Mouse (Mus musculus) liver (tissue): ENCODE data around the gene 2610318N02Rik.

ENCODE experiments used
- DNase-seq: peaks from one replicate; pipeline ENCODE4 v3.0.0-alpha.2; 2020; ENCODE audit warnings: mixed read lengths

The 2610318N02Rik gene

DNA sequence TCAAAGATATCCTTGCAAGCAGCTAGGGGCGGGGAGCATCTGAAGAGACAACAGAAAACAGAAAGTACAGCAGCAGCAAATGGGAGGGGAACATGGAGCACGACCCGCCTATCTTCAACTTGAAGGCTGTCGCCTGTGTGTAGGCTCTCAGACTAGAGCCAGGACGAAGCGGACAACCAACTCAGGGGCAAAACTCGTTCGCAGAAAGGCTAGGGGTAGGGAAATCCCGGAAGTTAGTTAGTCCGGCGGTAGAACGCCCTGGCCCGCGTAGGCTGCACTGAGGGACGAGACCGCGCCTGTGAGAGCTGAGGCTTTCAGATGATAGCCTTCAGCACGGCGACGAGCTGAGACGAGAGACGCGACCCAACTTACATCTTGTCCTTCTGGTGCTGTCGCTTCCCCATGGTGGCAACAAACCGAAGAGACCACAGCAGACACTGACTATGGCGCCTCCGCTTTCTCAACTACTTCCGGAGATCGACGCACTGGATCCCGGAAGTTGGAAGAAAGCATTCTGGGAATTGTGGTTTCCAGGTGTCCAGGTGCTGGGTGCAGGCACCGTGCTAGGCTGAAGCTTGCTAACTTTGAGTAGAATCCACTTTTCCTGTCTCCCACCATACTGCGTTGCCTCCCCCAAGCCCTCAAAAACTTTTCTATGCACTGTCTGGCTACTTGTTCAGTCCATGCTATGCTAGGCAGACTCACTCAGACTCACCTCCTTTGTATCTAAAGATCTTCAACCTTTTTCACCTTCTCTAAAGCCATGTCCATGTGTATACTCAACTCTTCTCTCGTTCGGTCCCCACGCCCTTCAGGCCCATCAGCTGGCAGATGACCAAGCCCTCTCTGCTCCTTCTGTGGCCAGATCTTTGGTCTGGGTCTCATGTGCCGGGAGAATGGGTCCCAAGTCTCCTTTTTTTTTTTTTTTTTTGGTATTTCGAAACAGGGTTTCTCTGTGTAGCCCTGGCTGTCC, 13.9 kb downstream of the 2610318N02Rik start, which contains the start of gene Ppil2:
TSS of gene Ppil2 (minus strand) at position 487 of the 973 bp plus-strand sequence.
- DNase-seq: peak; percentile 73

DNA sequence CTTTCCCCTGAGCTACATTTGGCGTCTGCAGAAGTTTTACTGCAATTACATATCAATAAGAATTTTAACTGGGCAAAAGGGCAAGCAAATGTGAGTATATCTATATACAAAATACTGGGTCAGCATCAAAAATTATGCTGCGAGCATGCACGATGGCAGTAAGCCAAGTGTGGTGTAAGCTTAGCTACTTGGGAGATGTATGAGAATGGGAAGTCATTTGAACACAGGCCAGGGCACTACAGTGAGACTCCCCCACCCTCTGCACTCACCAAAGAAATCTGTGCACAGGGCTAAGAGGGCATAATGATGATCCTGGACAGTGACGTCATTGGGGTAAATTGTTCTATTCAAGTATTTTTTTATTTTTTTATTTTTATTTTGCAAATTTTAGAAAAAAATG, 20.4 kb downstream of the 2610318N02Rik start:
- DNase-seq: no peak

DNA sequence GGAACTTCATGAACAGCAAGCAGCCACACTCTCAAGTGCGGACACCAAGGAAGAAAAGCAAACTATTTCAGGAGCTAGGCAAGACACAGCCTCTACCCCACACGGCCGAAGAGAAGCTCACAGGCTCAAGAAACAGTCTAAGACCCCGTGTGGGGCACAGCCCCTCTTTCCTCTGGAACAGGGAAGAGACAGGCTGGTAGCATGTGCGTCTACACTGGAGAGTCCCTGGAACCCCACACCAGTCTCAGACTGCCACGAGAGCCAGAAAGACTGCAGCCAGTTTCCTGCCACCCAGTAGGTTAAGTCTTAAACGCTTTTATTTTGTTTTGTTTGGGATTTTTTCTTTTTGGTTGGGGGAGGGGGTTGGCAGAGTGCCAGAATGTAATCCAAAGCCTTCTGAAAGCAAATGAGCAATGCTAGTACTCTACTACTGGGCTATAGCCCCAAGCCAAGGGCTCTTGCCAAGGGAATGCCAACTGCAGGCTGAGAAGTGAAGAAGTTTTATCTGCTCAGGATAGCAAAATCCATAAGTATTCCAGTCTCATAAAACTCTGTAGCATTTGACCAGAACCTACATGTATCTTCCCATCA, 22.2 kb downstream of the 2610318N02Rik start:
- no peak for DNase-seq

DNA sequence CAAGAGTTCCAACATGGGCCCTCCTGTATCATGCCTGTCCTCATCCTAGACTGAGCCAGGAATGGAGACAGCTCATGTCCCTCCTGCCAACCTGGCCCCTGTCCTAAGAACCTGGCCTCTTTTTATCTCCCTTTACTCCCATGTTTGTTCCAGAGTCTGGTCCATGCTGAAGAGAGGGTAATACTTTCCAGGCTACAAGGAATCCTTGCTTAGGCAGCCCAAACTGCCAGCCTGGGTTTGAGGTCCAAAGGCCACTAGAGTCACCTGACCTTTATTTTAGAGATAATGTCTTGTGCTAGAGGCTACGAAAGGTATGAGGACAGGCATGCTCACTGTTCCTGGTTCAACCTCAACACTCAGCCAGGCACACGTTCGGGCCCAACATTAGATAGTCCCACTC, 28.0 kb downstream of the 2610318N02Rik start:
- DNase-seq: no peak

DNA sequence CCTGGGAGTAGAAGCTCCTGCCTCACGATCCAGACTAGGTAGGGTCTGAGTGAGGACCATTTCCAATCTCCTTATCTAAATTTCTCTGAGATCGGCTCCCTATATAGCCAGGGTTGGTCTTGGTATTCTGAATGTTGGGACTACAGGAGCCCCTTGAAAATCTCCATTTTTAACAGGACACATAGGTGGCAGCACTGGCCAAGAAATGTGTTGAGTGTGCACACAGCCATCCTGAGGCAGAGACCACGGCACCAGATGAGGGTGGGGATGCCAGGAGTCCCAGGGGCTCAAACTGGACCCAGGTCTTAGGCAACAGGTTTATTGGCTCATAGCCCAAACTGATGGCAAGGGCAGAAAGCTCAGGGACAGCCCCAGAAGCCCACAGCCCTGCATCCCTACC, 36.6 kb downstream of the 2610318N02Rik start:
- no peak for DNase-seq

DNA sequence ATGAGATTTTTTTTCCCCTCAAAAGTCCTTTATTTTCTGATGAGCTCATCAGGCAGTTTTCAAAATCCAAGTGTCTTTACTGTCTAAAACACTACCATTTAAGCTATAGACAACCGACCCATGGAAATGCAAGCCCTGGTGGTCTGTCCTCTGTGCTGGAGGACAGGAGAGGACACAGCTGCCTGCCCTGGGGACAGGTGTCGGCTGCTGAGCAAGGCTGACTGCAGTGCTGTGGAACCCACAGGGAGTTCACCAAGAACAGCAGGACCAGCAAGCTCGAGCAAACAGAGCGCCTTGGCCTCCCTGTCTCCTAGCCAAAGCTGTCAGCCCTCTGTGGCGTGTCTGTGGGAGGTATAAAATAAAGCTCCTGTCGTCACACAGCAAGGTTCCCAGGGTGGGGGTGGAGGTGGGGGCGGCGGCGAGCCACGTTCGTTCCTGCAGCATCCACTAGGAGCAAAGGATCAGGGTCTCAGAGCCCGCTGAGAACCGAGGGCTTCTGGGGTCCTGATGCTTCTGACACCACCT, 38.2 kb downstream of the 2610318N02Rik start:
- DNase-seq: no peak

DNA sequence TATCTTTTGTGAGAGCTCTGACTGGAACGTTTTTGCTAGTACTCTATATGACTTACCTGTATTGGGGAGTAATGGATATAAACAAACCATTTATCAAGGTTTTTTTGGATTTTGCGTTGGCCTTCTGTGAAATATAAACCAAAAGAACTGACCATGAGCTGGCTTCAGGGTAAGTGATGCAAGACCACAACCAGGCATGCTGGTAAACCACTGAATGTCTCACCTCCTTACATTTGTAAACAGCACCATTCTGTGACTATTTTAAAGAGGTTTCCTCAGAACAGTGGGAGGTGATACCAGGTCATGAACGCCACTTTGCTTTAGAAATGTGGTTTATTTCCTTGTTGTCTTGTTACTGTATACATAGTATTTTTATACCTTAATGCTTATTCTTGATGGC, 38.7 kb downstream of the 2610318N02Rik start:
- no peak for DNase-seq

DNA sequence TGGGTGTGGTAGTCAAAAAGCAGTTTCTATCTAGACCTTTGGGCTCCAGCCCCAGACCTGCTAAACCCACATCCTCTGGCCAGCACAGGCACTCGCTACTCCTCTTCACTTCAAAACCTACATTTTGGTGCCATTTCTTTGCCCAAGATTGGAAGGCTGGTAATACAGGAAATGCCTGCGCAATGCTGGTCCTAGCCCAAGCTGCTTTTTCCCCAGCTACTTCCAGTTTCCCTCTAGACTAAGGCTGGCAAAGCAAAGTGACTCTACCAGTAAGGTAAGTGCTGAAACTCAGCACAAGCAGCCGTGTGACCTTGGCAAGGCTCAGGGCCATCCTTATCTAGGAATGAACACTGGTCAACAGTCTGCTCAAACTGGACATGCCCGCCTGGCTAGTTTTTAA, 39.3 kb downstream of the 2610318N02Rik start:
- DNase-seq: no peak

DNA sequence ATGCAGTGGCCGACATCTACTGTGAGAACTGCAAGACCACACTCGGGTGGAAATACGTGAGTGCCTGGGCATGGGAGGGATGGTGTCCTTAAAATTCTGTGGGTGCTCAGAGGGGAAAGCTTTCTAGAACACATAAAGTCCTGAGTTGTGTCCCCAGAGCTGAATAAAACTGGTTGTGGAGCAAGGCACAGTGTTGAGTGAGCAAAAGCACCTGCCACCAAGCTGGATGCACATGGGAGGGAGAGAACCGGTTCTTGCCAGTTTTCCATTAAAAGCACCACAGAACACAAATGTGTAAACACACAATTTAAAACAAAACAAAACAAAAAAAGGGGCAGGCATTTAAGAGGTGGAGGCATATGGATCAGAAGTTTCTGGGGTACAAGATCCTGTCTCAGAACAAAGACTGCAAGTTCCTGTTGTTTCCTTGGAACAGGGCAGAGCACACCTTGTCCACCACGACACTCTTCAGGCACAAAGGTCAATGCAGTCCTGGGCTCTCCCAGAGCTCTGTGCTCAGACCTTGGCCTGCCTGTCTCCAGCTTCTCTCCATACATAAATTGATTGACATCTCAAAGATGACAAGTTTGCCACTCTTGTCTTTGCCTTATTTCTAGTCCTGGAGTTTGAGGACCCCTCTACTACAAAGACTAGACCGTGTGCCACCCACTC, 42.7 kb downstream of the 2610318N02Rik start:
- no peak for DNase-seq

GRCm38 (mm10) chr16:17078101-17078500, 46.9 kb downstream of the 2610318N02Rik start:
- no peak for DNase-seq

DNA sequence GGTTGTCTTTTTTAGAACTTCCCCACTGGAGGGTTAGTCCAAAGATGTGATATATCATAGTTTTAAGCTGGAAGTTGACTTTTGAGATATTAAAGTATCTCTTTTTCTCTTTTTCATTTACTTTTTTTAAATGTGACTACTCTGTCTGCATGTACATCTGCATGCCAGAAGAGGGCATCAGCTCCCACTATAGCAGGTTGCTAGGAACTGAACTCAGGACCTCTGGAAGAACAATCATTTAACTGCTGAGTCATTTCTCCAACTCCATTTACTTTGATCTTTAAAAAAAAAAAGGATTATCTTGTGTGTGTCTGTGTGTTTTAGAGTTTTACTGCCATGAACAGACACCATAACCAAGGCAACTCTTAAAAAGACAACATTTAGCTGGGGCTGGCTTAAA, 48.1 kb downstream of the 2610318N02Rik start:
- DNase-seq: no peak

DNA sequence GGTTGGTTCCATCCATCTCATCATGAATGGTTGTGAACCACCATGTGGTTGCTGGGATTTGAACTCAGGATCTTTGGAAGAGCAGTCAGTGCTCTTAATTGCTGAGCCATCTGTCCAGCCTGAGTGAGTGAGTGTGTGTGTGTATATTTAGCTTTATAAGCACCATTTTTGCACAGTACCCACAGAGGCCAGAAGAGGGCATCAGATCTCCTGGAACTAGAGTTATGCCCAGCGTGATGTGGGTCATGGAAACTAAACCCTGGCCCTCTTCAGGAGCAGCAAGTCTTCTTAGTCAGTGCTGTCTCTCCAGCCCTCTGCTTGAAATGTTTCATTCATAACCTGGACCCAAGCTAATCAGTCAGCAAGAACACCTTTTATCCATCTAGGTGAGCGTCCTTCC, 48.7 kb downstream of the 2610318N02Rik start:
- DNase-seq: no peak

- DNase-seq: no peak
Observed at GRCm38 (mm10) chr16:17073000-17073399, 52.0 kb downstream of the 2610318N02Rik start.

GRCm38 (mm10) chr16:17070716-17071115, 54.3 kb downstream of the 2610318N02Rik start:
- DNase-seq: no peak

DNA sequence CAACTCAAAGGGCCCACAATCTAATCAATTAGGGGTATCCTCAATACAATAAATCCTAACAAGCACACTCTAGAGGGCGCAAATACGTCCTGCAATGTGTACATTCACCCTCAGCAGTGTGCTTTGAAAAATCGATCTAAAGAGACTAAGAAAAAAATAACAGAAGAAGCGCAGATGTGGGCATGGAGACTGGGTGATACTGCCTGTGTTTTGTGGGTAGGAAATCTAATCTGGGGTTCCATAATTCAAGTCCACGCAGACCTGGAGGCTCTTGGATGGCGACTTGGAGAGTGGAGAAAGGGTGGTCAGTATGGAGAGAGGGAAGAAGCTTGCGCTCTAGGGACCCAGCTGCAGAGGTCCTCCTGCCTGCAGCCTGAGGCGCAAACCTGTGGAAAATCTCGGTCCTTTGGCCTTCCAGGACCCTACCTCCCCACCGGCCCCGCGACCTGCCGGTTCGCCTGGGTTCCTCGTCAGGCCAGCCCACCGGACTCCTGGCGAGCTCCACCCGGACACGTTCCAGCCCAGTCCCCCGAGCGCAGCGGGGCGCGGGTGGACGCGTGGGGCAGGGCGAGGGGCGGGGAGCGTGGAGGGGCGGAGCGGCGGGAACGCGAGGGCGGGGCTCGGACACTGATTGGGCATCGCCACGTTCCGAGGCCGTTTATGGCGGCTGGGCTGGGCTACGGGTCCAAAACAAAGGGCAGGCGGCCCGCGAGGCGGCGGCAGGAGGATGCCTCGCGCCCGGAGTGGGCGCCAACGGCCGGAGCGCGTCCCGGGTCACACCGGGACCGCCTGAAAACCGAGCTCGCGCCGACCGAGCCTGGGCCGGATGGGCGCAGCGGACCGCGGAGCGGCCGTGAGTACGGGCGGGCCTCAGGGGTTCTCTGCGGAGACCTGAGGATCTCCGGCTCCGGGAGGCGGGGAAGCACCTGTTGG, 55.2 kb downstream of the 2610318N02Rik start, which contains the start of gene Ypel1:
TSS of gene Ypel1 (plus strand) at position 186 of the 933 bp plus-strand sequence.
- peak; percentile 83 for DNase-seq

DNA sequence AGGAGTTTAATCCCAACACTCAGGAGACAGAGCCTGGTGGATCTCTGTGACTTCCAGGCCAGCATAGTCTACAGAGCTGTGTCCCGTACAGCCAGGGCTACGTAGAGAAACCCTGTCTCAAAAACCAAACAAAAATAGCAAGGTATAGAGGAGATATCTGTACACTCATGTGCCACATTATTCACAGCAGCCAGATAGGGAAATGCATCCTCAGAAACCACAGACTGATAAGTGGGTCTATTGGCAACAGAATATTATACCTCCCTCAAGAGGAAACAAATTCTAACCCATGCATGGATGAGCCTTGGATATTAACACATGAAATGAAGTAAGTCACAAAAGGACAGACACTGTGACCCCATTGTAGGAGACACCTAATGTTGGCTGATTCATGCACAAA, 57.4 kb downstream of the 2610318N02Rik start:
- no peak for DNase-seq
